Mouse (Mus musculus) large intestine, adult 2 months (tissue): Measurements from ENCODE around the gene Ifi214. TPM values are rescaled to one million over a fixed set of nuclear protein-coding genes. Genes with fewer than 3 reads are reported as not detected.
"Not testable (repeated sequence)": the region's sequence is repeated elsewhere in the genome, so short reads cannot be mapped to it uniquely, and the experiment has no call there.

Experiments
- DNase-seq: peaks from one replicate; pipeline ENCODE4 v3.0.0-alpha.2; 2012; ENCODE audit warnings: low read depth, low spot score
- WGBS: fragments of 180-500 bp; shearing (Covaris S2); methylation state at CpG from one replicate; pipeline ENCODE4 v1.1.7; 2018; 5-methylcytosine and 5-hydroxymethylcytosine counted together
- polyA plus RNA-seq: library from polyadenylated mRNA; depleted of rRNA; stranded (reverse); fragments of >200 nt; gene quantifications from 2 replicates; pipeline ENCODE4 v1.2.3, GENCODE M21; 2012; rRNA removed

Gene Ifi214
- 0.02 TPM in 1 of 2 replicates, not detected in the other for polyA plus RNA-seq

DNA sequence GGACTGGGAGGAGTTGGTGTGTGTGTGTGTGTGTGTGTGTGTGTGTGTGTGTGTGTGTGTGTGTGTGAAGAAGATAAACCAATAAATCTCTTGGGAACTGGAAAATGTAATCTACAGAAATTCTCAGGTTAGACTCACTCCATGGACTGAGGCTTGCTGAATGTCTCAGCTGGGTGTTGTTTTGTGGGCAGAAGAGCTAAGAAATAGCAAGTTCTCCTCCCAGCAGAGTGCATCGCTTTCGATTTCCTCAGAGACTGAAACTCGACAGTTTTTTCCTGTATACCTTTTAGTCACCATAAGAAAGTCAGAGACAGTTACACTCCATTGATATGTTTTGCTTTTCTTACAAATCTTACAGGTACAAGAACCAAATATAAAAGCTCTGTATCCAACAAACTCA, at the start of gene Ifi214:
Gene Ifi214 (minus strand): TSS at position 167 of the 400 bp plus-strand sequence.
- not testable (repeated sequence) for DNase-seq
- WGBS: 86% methylated on average over 3 of the region's 3 CpGs

- DNase-seq: no peak
- WGBS: 94% methylated on average over 26 of the region's 26 CpGs
Measured at GRCm38 (mm10) chr1:173579921-173580585, 44.3 kb upstream of the Ifi214 start.

GRCm38 (mm10) chr1:173579079-173579478, 43.3 kb upstream of the Ifi214 start:
- no peak for DNase-seq
- 93% methylated on average over 9 of the region's 9 CpGs for WGBS

- 83% methylated on average over 5 of the region's 5 CpGs for WGBS
- DNase-seq: not testable (repeated sequence)
Measured at GRCm38 (mm10) chr1:173550491-173551050, 14.8 kb upstream of the Ifi214 start.

- DNase-seq: not testable (repeated sequence)
- WGBS: 90% methylated on average over 3 of the region's 3 CpGs
Measured at GRCm38 (mm10) chr1:173548798-173549197, 13.0 kb upstream of the Ifi214 start.

- DNase-seq: no peak
Measured at GRCm38 (mm10) chr1:173521452-173521851, 14.3 kb downstream of the Ifi214 start.

DNA sequence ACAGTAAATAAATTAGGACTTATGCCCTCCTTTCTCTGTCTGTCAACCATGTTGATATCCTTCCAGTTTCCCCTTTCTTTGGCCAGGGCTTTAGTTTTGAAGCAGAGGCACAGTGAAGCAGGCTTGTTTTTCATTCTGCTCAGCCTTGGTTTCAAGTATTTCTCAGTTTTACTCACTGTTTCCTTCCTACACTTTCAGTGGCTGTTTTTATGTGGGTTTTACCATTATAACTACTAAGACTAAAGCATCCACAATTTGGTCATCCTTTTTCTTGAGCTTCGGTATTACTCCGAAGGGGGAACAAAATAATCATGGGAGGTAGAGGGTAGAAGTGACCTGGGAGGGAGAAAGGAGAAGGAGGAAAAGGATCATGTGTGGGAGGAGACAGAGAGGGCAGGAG, 25.2 kb downstream of the Ifi214 start:
- 94% methylated on average over 2 of the region's 2 CpGs for WGBS
- DNase-seq: not testable (repeated sequence)

DNA sequence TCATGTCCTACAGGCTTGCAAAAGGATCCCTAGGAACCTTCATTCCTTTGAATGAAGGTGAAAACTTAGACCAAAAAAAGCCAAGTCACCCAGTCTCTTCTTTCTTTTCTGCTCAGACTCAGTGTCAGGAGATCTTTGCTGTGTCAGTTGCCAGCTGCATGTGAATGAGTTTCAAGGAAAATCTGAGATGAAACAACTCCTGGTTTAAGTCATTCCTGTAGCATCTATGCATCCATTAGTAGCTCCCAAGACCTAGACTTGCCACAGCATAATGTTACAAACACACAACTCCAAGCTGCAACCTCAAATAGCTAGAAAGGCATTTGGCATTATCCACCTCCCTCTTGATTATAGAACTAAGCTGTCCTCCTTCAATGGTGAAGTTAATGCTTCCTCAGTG, 44.3 kb downstream of the Ifi214 start:
- DNase-seq: not testable (repeated sequence)

DNA sequence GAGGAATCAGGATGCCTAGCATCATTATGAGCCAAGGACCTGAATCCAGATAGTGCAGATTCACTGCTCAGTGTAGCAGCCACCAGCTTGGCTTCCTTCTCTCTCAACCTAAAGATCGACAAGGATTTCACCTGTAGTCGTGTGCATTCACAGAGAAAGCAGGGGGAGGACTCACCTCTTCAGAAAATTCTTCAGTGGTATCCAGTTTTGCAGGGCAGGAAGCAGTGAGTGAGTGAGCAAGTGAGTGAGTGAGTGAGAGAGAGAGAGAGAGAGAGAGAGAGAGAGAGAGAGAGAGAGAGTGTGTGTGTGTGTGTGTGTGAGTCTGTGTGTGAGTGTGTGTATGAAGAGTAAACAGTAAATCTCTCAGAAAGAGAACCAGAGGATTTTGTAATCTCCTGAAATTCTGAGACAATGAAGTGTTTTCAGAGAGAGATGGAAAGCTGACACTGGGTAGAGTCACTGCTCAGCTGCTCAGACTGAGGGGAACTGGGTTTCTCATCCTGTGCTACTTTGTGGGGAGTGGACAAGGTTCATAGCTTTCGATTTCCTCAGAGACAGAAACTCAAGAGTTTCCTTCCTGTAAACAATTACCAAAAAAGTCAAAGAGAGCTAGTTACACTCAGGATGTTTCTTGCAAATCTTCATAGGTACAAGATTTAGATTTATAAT, 44.8 kb downstream of the Ifi214 start, which contains the start of gene Ifi206:
Gene Ifi206 (minus strand): TSS at position 230 of the 669 bp plus-strand sequence.
- WGBS: 64% methylated on average over 3 of the region's 3 CpGs
- DNase-seq: not testable (repeated sequence)

DNA sequence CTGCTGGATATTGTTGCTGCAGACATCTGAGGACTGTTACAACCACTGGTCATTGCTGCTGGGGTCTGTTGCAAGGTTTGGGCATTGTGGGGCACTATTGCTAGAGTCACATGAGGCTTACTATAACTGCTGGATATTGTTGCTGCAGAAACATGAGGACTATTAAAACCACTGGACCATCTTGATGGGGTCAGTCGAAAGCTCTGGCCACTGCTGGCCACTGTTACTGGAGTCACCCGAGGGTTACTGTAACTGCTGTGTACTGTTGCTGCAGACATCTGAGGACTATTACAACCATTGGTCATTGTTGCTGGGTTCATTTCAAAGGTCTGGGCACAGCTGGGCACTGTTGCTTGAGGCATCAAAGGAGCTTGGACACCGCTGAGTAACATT, 54.6 kb downstream of the Ifi214 start:
- 84% methylated on average over 3 of the region's 3 CpGs for WGBS
- DNase-seq: not testable (repeated sequence)

- 89% methylated on average over 5 of the region's 5 CpGs for WGBS
- not testable (repeated sequence) for DNase-seq
Measured at GRCm38 (mm10) chr1:173480399-173481181, 55.2 kb downstream of the Ifi214 start.

Other genes with a start within 250 kb of the Ifi214 start
- gene Ackr1, start 202.2 kb downstream of the Ifi214 start, polyA plus RNA-seq: 9.8 and 13.6 TPM in 2 replicates
- 6.1 and 7.0 TPM in 2 replicates for gene Aim2, start 185.1 kb downstream of the Ifi214 start, polyA plus RNA-seq
- 6.2 and 7.5 TPM in 2 replicates for gene Cadm3, start 168.3 kb downstream of the Ifi214 start, polyA plus RNA-seq
- 1.0 and 1.2 TPM in 2 replicates for gene Ifi206, start 44.9 kb downstream of the Ifi214 start, polyA plus RNA-seq
- 0.66 and 0.70 TPM in 2 replicates for gene Ifi213, start 63.3 kb upstream of the Ifi214 start, polyA plus RNA-seq
- 0.57 and 0.69 TPM in 2 replicates for gene Ifi209, start 95.0 kb upstream of the Ifi214 start, polyA plus RNA-seq
- 0.92 and 0.99 TPM in 2 replicates for gene Ifi208, start 137.7 kb upstream of the Ifi214 start, polyA plus RNA-seq
- gene Ifi207, start 205.8 kb upstream of the Ifi214 start, polyA plus RNA-seq: 1.1 and 2.4 TPM in 2 replicates
- 0.41 and 0.51 TPM in 2 replicates for gene Ifi204, start 231.0 kb upstream of the Ifi214 start, polyA plus RNA-seq